Mouse (Mus musculus) neural tube, embryonic 14.5 days (tissue): Measurements from ENCODE around the gene Slc27a4. TPM values are rescaled to one million over a fixed set of nuclear protein-coding genes. Genes with fewer than 3 reads are reported as not detected.

ENCODE experiments used
- ATAC-seq: fragments of 200-750 bp; cut with Nextera tagmentation; 2 replicates; pipeline ENCODE4 v1.8.0; 2017; ENCODE audit warnings: low read depth, mild to moderate bottlenecking, moderate TSS enrichment, moderate library complexity
- H3K27ac ChIP-seq: fragments of 300-500 bp; sonication (generic); 2 replicates; pipeline ENCODE4 v1.5.1; 2014; ENCODE audit warnings: low read depth, mild to moderate bottlenecking, control low read depth, low read length, moderate library complexity, mixed read lengths
- H3K27me3 ChIP-seq: fragments of 300-500 bp; sonication (generic); 2 replicates; pipeline ENCODE4 v1.6.1; 2014; ENCODE audit warnings: low read length; ENCODE audit not compliant: control insufficient read depth, insufficient read depth
- H3K36me3 ChIP-seq: fragments of 300-500 bp; sonication (generic); 2 replicates; pipeline ENCODE4 v1.6.1; 2014; ENCODE audit warnings: low read length, mixed read lengths; ENCODE audit not compliant: control insufficient read depth, insufficient read depth
- H3K4me1 ChIP-seq: fragments of 300-500 bp; sonication (generic); 2 replicates; pipeline ENCODE4 v1.6.1; 2014; ENCODE audit warnings: low read length; ENCODE audit not compliant: control insufficient read depth, insufficient read depth
- H3K4me2 ChIP-seq: fragments of 300-500 bp; sonication (generic); 2 replicates; pipeline ENCODE4 v1.6.1; 2014; ENCODE audit warnings: mild to moderate bottlenecking, low read depth, low read length, control low read depth
- H3K4me3 ChIP-seq: fragments of 300-500 bp; sonication (generic); 2 replicates; pipeline ENCODE4 v1.5.1; 2014; ENCODE audit warnings: low read depth, low read length, control low read depth, mixed read lengths
- H3K9ac ChIP-seq: fragments of 300-500 bp; sonication (generic); replicated peaks from 2 replicates; pipeline ENCODE4 v1.6.1; 2014; ENCODE audit warnings: low read depth, mild to moderate bottlenecking, control low read depth, low read length, mixed read lengths
- H3K9me3 ChIP-seq: fragments of 300-500 bp; sonication (generic); 2 replicates; pipeline ENCODE4 v1.6.1; 2016; ENCODE audit warnings: low read length; ENCODE audit not compliant: control insufficient read depth
- WGBS: fragments of 180-500 bp; shearing (Covaris S2); extraction: QIAGEN DNeasy Blood & Tissue Kit; methylation state at CpG from one replicate; pipeline ENCODE4 v1.1.7; 2014; 5-methylcytosine and 5-hydroxymethylcytosine counted together
- polyA plus RNA-seq: library from polyadenylated mRNA; unstranded; fragments of >200 nt; fragmentation: Nextera tagmentation; extraction: Ambion mirVana; gene quantifications from 2 replicates; pipeline ENCODE4 v1.2.1, GENCODE M21; 2014

The Slc27a4 gene
- polyA plus RNA-seq, 1 experiment from 2014 or later = 35.8 TPM

GRCm38 (mm10) chr2:29849041-29849440 lies 46.6 kb downstream of the Slc27a4 start:
- WGBS = 28% methylated on average over 8 of the region's 8 CpGs
- H3K4me1 ChIP-seq = peaks cover 29% of the 10 kb centered on the region
- no peak overlapping the region for H3K4me2 ChIP-seq
- no peak overlapping the region for H3K4me3 ChIP-seq
- no peak overlapping the region for H3K9ac ChIP-seq
- no peaks in the 10 kb centered on the region for H3K9me3 ChIP-seq
- H3K36me3 ChIP-seq = no peaks in the 10 kb centered on the region
- no peak overlapping the region for H3K27ac ChIP-seq
- no peaks in the 10 kb centered on the region; the same call in 1 of the 2 replicates for H3K27me3 ChIP-seq
- no peak for ATAC-seq

- H3K4me3 ChIP-seq = no peak overlapping the region
- H3K27me3 ChIP-seq = no peaks in the 10 kb centered on the region; the same call in 1 of the 2 replicates
- H3K9me3 ChIP-seq = no peaks in the 10 kb centered on the region
- H3K36me3 ChIP-seq = no peaks in the 10 kb centered on the region
- WGBS = 20% methylated on average over 5 of the region's 5 CpGs
- ATAC-seq = no peak
- no peak overlapping the region for H3K4me2 ChIP-seq
- H3K4me1 ChIP-seq = peaks cover 23% of the 10 kb centered on the region
- H3K27ac ChIP-seq = no peak overlapping the region; the same call in 1 of the 2 replicates
- H3K9ac ChIP-seq = 0 out of 2 replicates have a peak overlapping the region, but pooled peaks have one; percentile 16
These were observed 47.5 kb downstream of the Slc27a4 start for GRCm38 (mm10) chr2:29849841-29850480.

- Histone ChIP-seq H3K9me3 (no peaks in the 10 kb centered on the region), H3K27ac (peak overlapping the region; percentile 22; the same call in 1 of the 2 replicates), H3K4me2 (no peak overlapping the region), H3K4me3 (no peak overlapping the region), H3K27me3 (no peaks in the 10 kb centered on the region), H3K4me1 (peaks cover 21% of the 10 kb centered on the region), H3K36me3 (no peaks in the 10 kb centered on the region), H3K9ac (no peak overlapping the region)
- ATAC-seq = no peak
- WGBS = 13% methylated on average over 4 of the region's 4 CpGs
These were observed 50.6 kb downstream of the Slc27a4 start for GRCm38 (mm10) chr2:29852957-29853485.

- Histone ChIP-seq H3K27ac (no peak overlapping the region), H3K9ac (no peak overlapping the region), H3K27me3 (no peaks in the 10 kb centered on the region), H3K4me1 (peaks cover 21% of the 10 kb centered on the region), H3K36me3 (no peaks in the 10 kb centered on the region), H3K9me3 (no peaks in the 10 kb centered on the region), H3K4me2 (no peak overlapping the region), H3K4me3 (no peak overlapping the region)
- ATAC-seq = no peak
- WGBS = 29% methylated on average over 5 of the region's 5 CpGs
These were observed 51.3 kb downstream of the Slc27a4 start for GRCm38 (mm10) chr2:29853736-29854135.

- no peak for ATAC-seq
- Histone ChIP-seq H3K4me1 (peaks cover 14% of the 10 kb centered on the region; the same call in 1 of the 2 replicates), H3K27ac (no peak overlapping the region), H3K27me3 (no peaks in the 10 kb centered on the region), H3K9ac (no peak overlapping the region), H3K36me3 (no peaks in the 10 kb centered on the region), H3K4me2 (no peak overlapping the region), H3K4me3 (no peak overlapping the region), H3K9me3 (no peaks in the 10 kb centered on the region)
- 20% methylated on average over 10 of the region's 10 CpGs for WGBS
These were observed 53.3 kb downstream of the Slc27a4 start for GRCm38 (mm10) chr2:29855585-29856210.

GRCm38 (mm10) chr2:29856451-29857260 lies 54.2 kb downstream of the Slc27a4 start:
- peak overlapping the region; percentile 45; the same call in 1 of the 2 replicates for H3K27ac ChIP-seq
- no peaks in the 10 kb centered on the region for H3K9me3 ChIP-seq
- H3K4me2 ChIP-seq = no peak overlapping the region; the same call in 1 of the 2 replicates
- ATAC-seq = 0 out of 2 replicates have a peak, but pooled peaks have one; percentile 16
- 6% methylated on average over 19 of the region's 19 CpGs for WGBS
- H3K27me3 ChIP-seq = no peaks in the 10 kb centered on the region
- no peaks in the 10 kb centered on the region for H3K36me3 ChIP-seq
- H3K4me3 ChIP-seq = no peak overlapping the region
- H3K9ac ChIP-seq = 0 out of 2 replicates have a peak overlapping the region, but pooled peaks have one; percentile 8
- H3K4me1 ChIP-seq = peaks cover 14% of the 10 kb centered on the region; the same call in 1 of the 2 replicates

- no peak overlapping the region for H3K4me3 ChIP-seq
- ATAC-seq = no peak
- WGBS = 4% methylated on average over 2 of the region's 2 CpGs
- H3K4me2 ChIP-seq = no peak overlapping the region
- H3K27ac ChIP-seq = no peak overlapping the region
- H3K27me3 ChIP-seq = no peaks in the 10 kb centered on the region
- no peaks in the 10 kb centered on the region for H3K9me3 ChIP-seq
- no peak overlapping the region for H3K9ac ChIP-seq
- peaks cover 14% of the 10 kb centered on the region; the same call in 1 of the 2 replicates for H3K4me1 ChIP-seq
- no peaks in the 10 kb centered on the region for H3K36me3 ChIP-seq
These were observed 54.9 kb downstream of the Slc27a4 start for GRCm38 (mm10) chr2:29857341-29857740.

GRCm38 (mm10) chr2:29857967-29858366 lies 55.5 kb downstream of the Slc27a4 start:
- H3K4me2 ChIP-seq = no peak overlapping the region
- no peak overlapping the region for H3K4me3 ChIP-seq
- WGBS = 65% methylated on average over 5 of the region's 5 CpGs
- no peak overlapping the region for H3K9ac ChIP-seq
- no peak for ATAC-seq
- no peaks in the 10 kb centered on the region for H3K27me3 ChIP-seq
- H3K9me3 ChIP-seq = no peaks in the 10 kb centered on the region
- H3K4me1 ChIP-seq = peaks cover 14% of the 10 kb centered on the region; the same call in 1 of the 2 replicates
- no peak overlapping the region for H3K27ac ChIP-seq
- H3K36me3 ChIP-seq = no peaks in the 10 kb centered on the region
